Mouse (Mus musculus) hindbrain, embryonic 13.5 days (tissue): ENCODE results near the gene Kif6. TPM values are rescaled to one million over a fixed set of nuclear protein-coding genes. Genes with fewer than 3 reads are reported as not detected.

Experiments
- ATAC-seq: fragments of 200-750 bp; cut with Nextera tagmentation; 2 replicates; pipeline ENCODE4 v1.8.0; 2017; ENCODE audit warnings: moderate TSS enrichment; ENCODE audit not compliant: low FRiP score
- H3K27ac ChIP-seq: fragments of 300-500 bp; sonication (generic); 2 replicates; pipeline ENCODE4 v1.5.1; 2015; ENCODE audit warnings: inconsistent platforms, mild to moderate bottlenecking, moderate library complexity
- H3K27me3 ChIP-seq: fragments of 300-500 bp; sonication (generic); 2 replicates; pipeline ENCODE4 v1.6.1; 2015; ENCODE audit warnings: mild to moderate bottlenecking, inconsistent platforms
- H3K36me3 ChIP-seq: fragments of 300-500 bp; sonication (generic); 2 replicates; pipeline ENCODE4 v1.6.1; 2015; ENCODE audit warnings: mild to moderate bottlenecking, inconsistent platforms
- H3K4me1 ChIP-seq: fragments of 300-500 bp; sonication (generic); replicated peaks from 2 replicates; pipeline ENCODE4 v1.6.1; 2015; ENCODE audit warnings: inconsistent platforms
- H3K4me2 ChIP-seq: fragments of 300-500 bp; sonication (generic); 2 replicates; pipeline ENCODE4 v1.6.1; 2015; ENCODE audit warnings: inconsistent platforms, mild to moderate bottlenecking, moderate library complexity
- H3K4me3 ChIP-seq: fragments of 300-500 bp; sonication (generic); 2 replicates; pipeline ENCODE4 v1.5.1; 2015; ENCODE audit warnings: mild to moderate bottlenecking, inconsistent platforms
- H3K9ac ChIP-seq: fragments of 300-500 bp; sonication (generic); 2 replicates; pipeline ENCODE4 v1.6.1; 2015; ENCODE audit warnings: mild to moderate bottlenecking, inconsistent platforms
- H3K9me3 ChIP-seq: fragments of 300-500 bp; sonication (generic); 2 replicates; pipeline ENCODE4 v1.6.1; 2016; ENCODE audit warnings: inconsistent platforms
- WGBS: fragments of 180-500 bp; shearing (Covaris S2); methylation state at CpG from one replicate; pipeline ENCODE4 v1.1.7; 2015; 5-methylcytosine and 5-hydroxymethylcytosine counted together
- polyA plus RNA-seq: library from polyadenylated mRNA; unstranded; fragments of >200 nt; fragmentation: Nextera tagmentation; extraction: Ambion mirVana; gene quantifications from 2 replicates; pipeline ENCODE4 v1.2.1, GENCODE M21; 2015

The Kif6 gene
- polyA plus RNA-seq, 1 experiment from 2014 or later = 3.2 TPM

GRCm38 (mm10) chr17:49671921-49672339, 57.0 kb downstream of the Kif6 start:
- Histone ChIP-seq H3K9ac (no peak overlapping the region), H3K4me3 (no peak overlapping the region), H3K4me2 (no peak overlapping the region), H3K27me3 (no peaks in the 10 kb centered on the region), H3K9me3 (no peaks in the 10 kb centered on the region), H3K27ac (0 out of 2 replicates have a peak overlapping the region, but pooled peaks have one; percentile 35), H3K4me1 (peaks cover 8% of the 10 kb centered on the region; the same call in 1 of the 2 replicates), H3K36me3 (no peaks in the 10 kb centered on the region)
- 54% methylated on average over 6 of the region's 6 CpGs for WGBS
- ATAC-seq = peak; percentile 81

GRCm38 (mm10) chr17:49672421-49672820, 57.5 kb downstream of the Kif6 start:
- no peaks in the 10 kb centered on the region for H3K27me3 ChIP-seq
- H3K36me3 ChIP-seq = no peaks in the 10 kb centered on the region
- no peak; the same call in 1 of the 2 replicates for ATAC-seq
- H3K4me2 ChIP-seq = no peak overlapping the region
- no peak overlapping the region for H3K4me3 ChIP-seq
- no peaks in the 10 kb centered on the region for H3K9me3 ChIP-seq
- 88% methylated on average over 5 of the region's 5 CpGs for WGBS
- H3K9ac ChIP-seq = no peak overlapping the region
- H3K4me1 ChIP-seq = peaks cover 8% of the 10 kb centered on the region; the same call in 1 of the 2 replicates
- H3K27ac ChIP-seq = 0 out of 2 replicates have a peak overlapping the region, but pooled peaks have one; percentile 35

GRCm38 (mm10) chr17:49675629-49676028, 60.7 kb downstream of the Kif6 start:
- no peak overlapping the region for H3K27ac ChIP-seq
- H3K4me1 ChIP-seq = peaks cover 8% of the 10 kb centered on the region; the same call in 1 of the 2 replicates
- no peak for ATAC-seq
- 79% methylated on average over 4 of the region's 4 CpGs for WGBS
- H3K36me3 ChIP-seq = no peaks in the 10 kb centered on the region
- H3K27me3 ChIP-seq = no peaks in the 10 kb centered on the region
- no peaks in the 10 kb centered on the region for H3K9me3 ChIP-seq
- no peak overlapping the region for H3K4me3 ChIP-seq
- H3K4me2 ChIP-seq = no peak overlapping the region
- H3K9ac ChIP-seq = no peak overlapping the region

- no peak overlapping the region for H3K27ac ChIP-seq
- no peak for ATAC-seq
- H3K9me3 ChIP-seq = no peaks in the 10 kb centered on the region
- H3K4me3 ChIP-seq = no peak overlapping the region
- 0 out of 2 replicates have a peak, but pooled peaks cover 6% of the 10 kb centered on the region for H3K4me1 ChIP-seq
- no peak overlapping the region for H3K9ac ChIP-seq
- H3K4me2 ChIP-seq = no peak overlapping the region
- H3K36me3 ChIP-seq = no peaks in the 10 kb centered on the region
- WGBS = 27% methylated on average over 8 of the region's 8 CpGs
- H3K27me3 ChIP-seq = no peaks in the 10 kb centered on the region
These were observed 66.5 kb downstream of the Kif6 start for GRCm38 (mm10) chr17:49681410-49681809.

- ATAC-seq = no peak
- H3K9ac ChIP-seq = no peak overlapping the region
- 0 out of 2 replicates have a peak, but pooled peaks cover 6% of the 10 kb centered on the region for H3K4me1 ChIP-seq
These were observed 69.2 kb downstream of the Kif6 start for GRCm38 (mm10) chr17:49684146-49684545.

GRCm38 (mm10) chr17:49690607-49691454, 75.9 kb downstream of the Kif6 start:
- WGBS = 51% methylated on average over 10 of the region's 10 CpGs

More at GRCm38 (mm10) chr17:49684146-49684545, 69.2 kb downstream of the Kif6 start:
- no peaks in the 10 kb centered on the region for H3K9me3 ChIP-seq
- 21% methylated on average over 2 of the region's 2 CpGs for WGBS
- H3K27me3 ChIP-seq = no peaks in the 10 kb centered on the region
- no peak overlapping the region for H3K4me2 ChIP-seq
- no peak overlapping the region for H3K27ac ChIP-seq
- H3K4me3 ChIP-seq = no peak overlapping the region
- H3K36me3 ChIP-seq = no peaks in the 10 kb centered on the region

DNA sequence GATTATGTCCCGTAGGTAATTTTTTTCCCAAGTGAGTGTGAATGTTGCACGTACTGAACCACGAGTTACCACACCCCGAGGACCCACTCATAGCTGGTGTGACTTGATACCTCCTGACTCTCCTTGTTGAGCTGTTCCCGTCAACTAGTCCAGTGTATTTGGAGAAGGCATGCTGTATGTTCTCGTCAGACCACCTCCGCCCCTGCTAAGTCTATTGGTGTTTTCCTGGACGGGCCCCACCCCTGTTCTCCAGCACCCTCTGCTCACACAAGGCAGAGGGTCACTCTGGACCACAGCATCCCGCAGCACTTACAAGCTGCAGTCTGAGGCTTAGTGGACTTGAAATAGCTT, 76.5 kb downstream of the Kif6 start:
- no peak overlapping the region for H3K9ac ChIP-seq
- H3K27me3 ChIP-seq = no peaks in the 10 kb centered on the region
- H3K36me3 ChIP-seq = no peaks in the 10 kb centered on the region
- H3K4me1 ChIP-seq = no peaks in the 10 kb centered on the region
- no peaks in the 10 kb centered on the region for H3K9me3 ChIP-seq
- H3K4me3 ChIP-seq = no peak overlapping the region
- no peak overlapping the region for H3K4me2 ChIP-seq
- no peak overlapping the region for H3K27ac ChIP-seq
- ATAC-seq = no peak
- WGBS = 75% methylated on average over 9 of the region's 9 CpGs

More at GRCm38 (mm10) chr17:49690607-49691454, 75.9 kb downstream of the Kif6 start:
- Histone ChIP-seq H3K4me3 (no peak overlapping the region), H3K4me2 (no peak overlapping the region), H3K4me1 (no peaks in the 10 kb centered on the region), H3K9ac (no peak overlapping the region), H3K36me3 (no peaks in the 10 kb centered on the region), H3K27ac (no peak overlapping the region), H3K27me3 (no peaks in the 10 kb centered on the region), H3K9me3 (no peaks in the 10 kb centered on the region)
- ATAC-seq = no peak

DNA sequence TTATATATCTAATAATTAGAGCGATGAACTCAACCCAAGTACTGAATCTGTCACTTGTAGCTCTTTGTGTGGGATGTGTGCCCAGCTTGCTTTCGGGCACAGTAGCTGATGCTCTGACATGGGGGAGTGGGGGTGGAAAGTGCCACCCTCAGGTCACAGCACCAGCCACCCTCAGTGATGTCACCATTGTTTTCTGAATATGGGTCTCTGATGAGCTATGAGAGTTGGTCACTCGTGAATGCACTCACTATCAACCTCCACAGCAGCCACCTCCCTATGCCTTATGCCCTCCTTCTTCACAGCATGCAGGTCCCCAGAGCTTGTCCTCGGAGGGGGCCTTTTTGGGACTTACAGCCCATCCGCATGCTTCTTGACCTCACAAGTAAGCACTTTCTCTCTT, 78.3 kb downstream of the Kif6 start:
- Histone ChIP-seq H3K4me2 (no peak overlapping the region), H3K9me3 (no peaks in the 10 kb centered on the region), H3K9ac (no peak overlapping the region), H3K4me1 (no peaks in the 10 kb centered on the region), H3K27me3 (no peaks in the 10 kb centered on the region), H3K4me3 (no peak overlapping the region), H3K36me3 (no peaks in the 10 kb centered on the region), H3K27ac (no peak overlapping the region)
- 74% methylated on average over 5 of the region's 5 CpGs for WGBS
- no peak for ATAC-seq

- Histone ChIP-seq H3K4me2 (no peak overlapping the region), H3K36me3 (no peaks in the 10 kb centered on the region), H3K9me3 (no peaks in the 10 kb centered on the region), H3K9ac (no peak overlapping the region), H3K4me1 (no peaks in the 10 kb centered on the region), H3K27ac (no peak overlapping the region), H3K27me3 (no peaks in the 10 kb centered on the region), H3K4me3 (no peak overlapping the region)
- 85% methylated on average over 5 of the region's 5 CpGs for WGBS
- no peak for ATAC-seq
These were observed 82.3 kb downstream of the Kif6 start for GRCm38 (mm10) chr17:49697220-49697619.

- Histone ChIP-seq H3K27ac (no peak overlapping the region), H3K4me1 (peaks cover 4% of the 10 kb centered on the region; the same call in 1 of the 2 replicates), H3K27me3 (no peaks in the 10 kb centered on the region), H3K36me3 (no peaks in the 10 kb centered on the region), H3K4me2 (no peak overlapping the region), H3K9ac (no peak overlapping the region), H3K9me3 (no peaks in the 10 kb centered on the region), H3K4me3 (no peak overlapping the region)
- ATAC-seq = no peak
- 54% methylated on average over 12 of the region's 12 CpGs for WGBS
These were observed 88.7 kb downstream of the Kif6 start for GRCm38 (mm10) chr17:49703492-49704249.

- Histone ChIP-seq H3K27ac (no peak overlapping the region), H3K9ac (no peak overlapping the region), H3K4me1 (no peaks in the 10 kb centered on the region), H3K4me3 (no peak overlapping the region), H3K9me3 (no peaks in the 10 kb centered on the region), H3K36me3 (no peaks in the 10 kb centered on the region), H3K4me2 (no peak overlapping the region), H3K27me3 (no peaks in the 10 kb centered on the region)
- WGBS = 85% methylated on average over 2 of the region's 2 CpGs
- no peak for ATAC-seq
These were observed 94.3 kb downstream of the Kif6 start for GRCm38 (mm10) chr17:49709192-49709591.

GRCm38 (mm10) chr17:49710101-49710630, 95.2 kb downstream of the Kif6 start:
- Histone ChIP-seq H3K9ac (no peak overlapping the region), H3K27ac (no peak overlapping the region), H3K27me3 (no peaks in the 10 kb centered on the region), H3K36me3 (no peaks in the 10 kb centered on the region), H3K4me1 (no peaks in the 10 kb centered on the region), H3K9me3 (no peaks in the 10 kb centered on the region), H3K4me3 (no peak overlapping the region), H3K4me2 (no peak overlapping the region)
- 77% methylated on average over 5 of the region's 5 CpGs for WGBS
- no peak for ATAC-seq
